In genomic region chr12:99885282-99885901, GRCm38 (mm10) we compare ENCODE assay signal across 8 mouse cellular contexts. TPM values are rescaled to one million over a fixed set of nuclear protein-coding genes. Genes with fewer than 3 reads are reported as not detected.
DNase-seq lines count a peak whose midpoint lies in the region; ATAC-seq and TF ChIP-seq lines count a peak whose summit lies in the region.

No protein-coding gene starts in this region.

- H3K9me3 ChIP-seq in erythroblast, embryonic 14.5 days (ENCODE audit: control insufficient read depth, low read length) = no peaks in the 10 kb centered on the region
- H3K9me3 ChIP-seq in forebrain, postnatal 0 days (ENCODE audit: low read length) = no peaks in the 10 kb centered on the region
- H3K9me3 ChIP-seq in midbrain, embryonic 10.5 days (replicated peaks) = no peaks in the 10 kb centered on the region; the same call in 1 of the 2 replicates

- no peak for TF ChIP-seq CTCF in forebrain, postnatal 0 days (IDR thresholded peaks at IDR 0.05; ENCODE audit: low read depth)

- H3K36me3 ChIP-seq in erythroblast, embryonic 14.5 days (ENCODE audit: control insufficient read depth) = peaks cover 15% of the 10 kb centered on the region
- H3K36me3 ChIP-seq in forebrain, postnatal 0 days (ENCODE audit: insufficient read depth) = no peaks in the 10 kb centered on the region
- peaks cover 15% of the 10 kb centered on the region for H3K36me3 ChIP-seq in midbrain, embryonic 10.5 days

- DNase-seq in A20 (ENCODE audit: low read depth, low spot score) = peak; percentile 62
- DNase-seq in forebrain, postnatal 0 days = no peak
- no peak for DNase-seq in midbrain, embryonic 10.5 days (ENCODE audit: low spot score)
- no peak for DNase-seq in thymus, postnatal 25 days
- no peak for DNase-seq in right cerebral cortex, postnatal 25 days
- no peak for DNase-seq in gastrocnemius, adult 18-20 months (ENCODE audit: low spot score)

- H3K27ac ChIP-seq in forebrain, postnatal 0 days (ENCODE audit: low read depth, low read length) = no peak overlapping the region
- H3K27ac ChIP-seq in midbrain, embryonic 10.5 days (replicated peaks) = peak overlapping the region; percentile 93

- H3K27me3 ChIP-seq in erythroblast, embryonic 14.5 days (ENCODE audit: control insufficient read depth) = no peaks in the 10 kb centered on the region
- no peaks in the 10 kb centered on the region for H3K27me3 ChIP-seq in forebrain, postnatal 0 days (ENCODE audit: insufficient read depth, low read length)
- no peaks in the 10 kb centered on the region; the same call in 1 of the 2 replicates for H3K27me3 ChIP-seq in midbrain, embryonic 10.5 days (ENCODE audit: low read depth, poor library complexity, severe bottlenecking)

- H3K9ac ChIP-seq in forebrain, postnatal 0 days = peak overlapping the region; percentile 80

- H3K4me1 ChIP-seq in erythroblast, embryonic 14.5 days (ENCODE audit: control insufficient read depth) = peaks cover 39% of the 10 kb centered on the region
- H3K4me1 ChIP-seq in forebrain, postnatal 0 days (ENCODE audit: insufficient read depth) = 0 out of 2 replicates have a peak, but pooled peaks cover 5% of the 10 kb centered on the region
- peaks cover 48% of the 10 kb centered on the region for H3K4me1 ChIP-seq in midbrain, embryonic 10.5 days

- no peak for ATAC-seq in erythroblast, adult 5-6 weeks (replicated peaks; ENCODE audit: low FRiP score, poor library complexity, severe bottlenecking)
- no peak for ATAC-seq in forebrain, postnatal 0 days

- peak overlapping the region; percentile 72 for H3K4me3 ChIP-seq in erythroblast, embryonic 14.5 days (replicated peaks)
- H3K4me3 ChIP-seq in forebrain, postnatal 0 days (ENCODE audit: low read depth, low read length) = peak overlapping the region; percentile 90
- H3K4me3 ChIP-seq in midbrain, embryonic 10.5 days = peak overlapping the region; percentile 78

- 22% methylated on average over 8 of the region's 8 CpGs for WGBS in forebrain, postnatal 0 days
- 40% methylated on average over 8 of the region's 8 CpGs for WGBS in midbrain, embryonic 10.5 days

- H3K4me2 ChIP-seq in forebrain, postnatal 0 days (ENCODE audit: low read depth) = peak overlapping the region; percentile 89

RNA-seq across cellular contexts. Expression of gene Tdp1, which starts 1.1 kb away (rescaled TPM):
- 0.66 and 2.1 TPM in 2 replicates for polyA plus RNA-seq in erythroblast, embryonic 14.5 days (2012)
- total RNA-seq in erythroblast, adult 5-6 weeks (2015; ENCODE audit: low replicate concordance) = 2.9 and 20.2 TPM in 2 replicates
- total RNA-seq in erythroblast, adult 5-6 weeks (2017; ENCODE audit: low replicate concordance) = 2.6 and 7.1 TPM in 2 replicates
- total RNA-seq in forebrain, postnatal 0 days (2014; rRNA removed) = 12.9 and 18.5 TPM in 2 replicates
- polyA plus RNA-seq in forebrain, postnatal 0 days (2015; fragmentation: Nextera tagmentation; extraction: Ambion mirVana) = 41.9 and 45.3 TPM in 2 replicates
- 87.1 and 89.7 TPM in 2 replicates for polyA plus RNA-seq in midbrain, embryonic 10.5 days (2016; fragmentation: Nextera tagmentation; extraction: Ambion mirVana)
- total RNA-seq in gastrocnemius, adult 18-20 months (2021) = 1 to 10 TPM; 4.5 to 4.7 TPM

RNA-seq across cellular contexts. Expression of gene Efcab11, which starts 1.2 kb away (rescaled TPM):
- polyA plus RNA-seq in erythroblast, embryonic 14.5 days (2012) = 0.94 and 1.8 TPM in 2 replicates
- 2.3 and 6.5 TPM in 2 replicates for total RNA-seq in erythroblast, adult 5-6 weeks (2015; ENCODE audit: low replicate concordance)
- 4.9 and 6.0 TPM in 2 replicates for total RNA-seq in erythroblast, adult 5-6 weeks (2017; ENCODE audit: low replicate concordance)
- 3.3 and 3.4 TPM in 2 replicates for total RNA-seq in forebrain, postnatal 0 days (2014; rRNA removed)
- 3.3 and 3.7 TPM in 2 replicates for polyA plus RNA-seq in forebrain, postnatal 0 days (2015; fragmentation: Nextera tagmentation; extraction: Ambion mirVana)
- polyA plus RNA-seq in midbrain, embryonic 10.5 days (2016; fragmentation: Nextera tagmentation; extraction: Ambion mirVana) = 24.9 and 27.8 TPM in 2 replicates
- not detected for total RNA-seq in gastrocnemius, adult 18-20 months (2021)
